ENCODE assay signal across 7 mouse cellular contexts in genomic region chr11:63132501-63133435, GRCm38 (mm10). TPM values are rescaled to one million over a fixed set of nuclear protein-coding genes. Genes with fewer than 3 reads are reported as not detected.
DNase-seq lines count a peak whose midpoint lies in the region; ATAC-seq and TF ChIP-seq lines count a peak whose summit lies in the region.

No protein-coding gene starts in this region.

- 2% methylated on average over 66 of the region's 66 CpGs for WGBS in kidney, adult 2 months
- 1% methylated on average over 66 of the region's 66 CpGs for WGBS in limb, embryonic 12.5 days
- WGBS in midbrain, embryonic 15.5 days = 2% methylated on average over 65 of the region's 66 CpGs

- H3K9me3 ChIP-seq in limb, embryonic 12.5 days = no peaks in the 10 kb centered on the region
- no peaks in the 10 kb centered on the region for H3K9me3 ChIP-seq in midbrain, embryonic 15.5 days

- TF ChIP-seq CTCF in kidney, adult 2 months (conservative IDR thresholded peaks at IDR 0.05; ENCODE audit: insufficient read depth, insufficient read length, low read depth, low read length) = no peak

- H3K4me2 ChIP-seq in limb, embryonic 12.5 days = peak overlapping the region; percentile 77
- peak overlapping the region; percentile 93 for H3K4me2 ChIP-seq in midbrain, embryonic 15.5 days

- no peaks in the 10 kb centered on the region for H3K27me3 ChIP-seq in kidney, adult 2 months (replicated peaks; ENCODE audit: control insufficient read depth, insufficient read depth, low read length)
- H3K27me3 ChIP-seq in limb, embryonic 12.5 days = peaks cover 37% of the 10 kb centered on the region
- H3K27me3 ChIP-seq in midbrain, embryonic 15.5 days (replicated peaks) = peaks cover 69% of the 10 kb centered on the region

- peak overlapping the region; percentile 32 for H3K4me3 ChIP-seq in kidney, adult 2 months (ENCODE audit: insufficient read depth, low read depth, low read length)
- peak overlapping the region; percentile 62 for H3K4me3 ChIP-seq in limb, embryonic 12.5 days (replicated peaks)
- H3K4me3 ChIP-seq in midbrain, embryonic 15.5 days = peak overlapping the region; percentile 46

- H3K27ac ChIP-seq in kidney, adult 2 months (ENCODE audit: insufficient read depth, low read depth, low read length) = peak overlapping the region; percentile 75
- peak overlapping the region; percentile 94 for H3K27ac ChIP-seq in limb, embryonic 12.5 days
- peak overlapping the region; percentile 32; the same call in 1 of the 2 replicates for H3K27ac ChIP-seq in midbrain, embryonic 15.5 days

- peak; percentile 94 for DNase-seq in adrenal gland, postnatal 14 days
- DNase-seq in embryo, embryonic 9.5 days (ENCODE audit: extremely low spot score) = peak; percentile 78
- peak; percentile 88 to 92 for DNase-seq in heart, adult 18-20 months
- DNase-seq in kidney, adult 2 months = peak; percentile 87
- peak; percentile 86 for DNase-seq in testis, postnatal 10 days (ENCODE audit: low spot score)

- H3K36me3 ChIP-seq in kidney, adult 2 months (ENCODE audit: control insufficient read depth, insufficient read depth, low read length) = no peaks in the 10 kb centered on the region
- H3K36me3 ChIP-seq in limb, embryonic 12.5 days = peaks cover 23% of the 10 kb centered on the region
- no peaks in the 10 kb centered on the region for H3K36me3 ChIP-seq in midbrain, embryonic 15.5 days (replicated peaks)

- no peak for TF ChIP-seq POLR2A in kidney, adult 2 months (IDR thresholded peaks at IDR 0.05; ENCODE audit: low read depth, low read length)

- peak; percentile 50 for ATAC-seq in limb, embryonic 12.5 days (ENCODE audit: insufficient number of reproducible peaks, insufficient read depth, low FRiP score, low TSS enrichment, low read depth)
- peak; percentile 46 for ATAC-seq in midbrain, embryonic 15.5 days (replicated peaks)

- H3K4me1 ChIP-seq in kidney, adult 2 months (ENCODE audit: control insufficient read depth, insufficient read depth, low read length) = peaks cover 11% of the 10 kb centered on the region; the same call in 1 of the 2 replicates
- peaks cover 62% of the 10 kb centered on the region for H3K4me1 ChIP-seq in limb, embryonic 12.5 days (replicated peaks)
- peaks cover 31% of the 10 kb centered on the region for H3K4me1 ChIP-seq in midbrain, embryonic 15.5 days

- H3K9ac ChIP-seq in limb, embryonic 12.5 days (replicated peaks) = peak overlapping the region; percentile 85
- H3K9ac ChIP-seq in midbrain, embryonic 15.5 days = peak overlapping the region; percentile 46

RNA-seq across cellular contexts. Expression of gene Pmp22, which starts 4.0 kb away (rescaled TPM):
- total RNA-seq in adrenal gland, postnatal 14 days (2021) = 112 and 113 TPM in 2 replicates
- 10 to 100 TPM; 37.4 to 40.8 TPM for total RNA-seq in heart, adult 18-20 months (2021)
- 31.1 and 32.5 TPM in 2 replicates for polyA plus RNA-seq in kidney, adult 2 months (2012; rRNA removed)
- polyA plus RNA-seq in limb, embryonic 12.5 days (2016; fragmentation: Nextera tagmentation; extraction: Ambion mirVana) = 56.8 and 65.1 TPM in 2 replicates
- 24.3 and 33.7 TPM in 2 replicates for polyA plus RNA-seq in midbrain, embryonic 15.5 days (2015; fragmentation: Nextera tagmentation; extraction: Ambion mirVana)

Comparison
In these comparisons a context has a peak if more than half of its experiments do, and no peak if none do; other contexts are left out.
1. Peak in every context shown above with its lines: DNase-seq, ATAC-seq, H3K4me3 ChIP-seq and H3K27ac ChIP-seq.
2. H3K27ac ChIP-seq: peak in every context shown above with its lines; median percentile 94 in limb, embryonic 12.5 days; 75 in kidney, adult 2 months; 32 in midbrain, embryonic 15.5 days.